Mouse (Mus musculus): ENCODE results near the gene Rras2.

The Rras2 gene

DNA sequence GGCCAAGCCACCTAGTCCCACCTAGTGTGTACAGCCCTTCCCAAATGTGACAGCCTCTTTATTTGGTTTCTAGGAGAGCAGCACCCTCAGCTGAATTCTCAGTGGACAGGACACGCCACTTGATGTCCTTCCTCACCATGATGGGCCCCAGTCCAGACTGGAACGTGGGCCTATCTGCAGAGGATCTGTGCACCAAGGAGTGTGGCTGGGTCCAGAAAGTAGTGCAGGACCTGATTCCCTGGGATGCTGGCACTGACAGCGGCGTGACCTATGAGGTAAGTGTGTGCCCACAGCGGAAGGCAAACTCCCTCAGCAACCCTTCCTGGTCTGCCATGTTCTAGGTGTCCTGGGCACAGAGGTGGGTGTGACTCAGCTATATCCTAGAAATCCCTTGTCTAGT is 88.8 kb downstream of the Rras2 start:
- no peak for DNase-seq (ENCODE audit: low read depth, low spot score)

DNA sequence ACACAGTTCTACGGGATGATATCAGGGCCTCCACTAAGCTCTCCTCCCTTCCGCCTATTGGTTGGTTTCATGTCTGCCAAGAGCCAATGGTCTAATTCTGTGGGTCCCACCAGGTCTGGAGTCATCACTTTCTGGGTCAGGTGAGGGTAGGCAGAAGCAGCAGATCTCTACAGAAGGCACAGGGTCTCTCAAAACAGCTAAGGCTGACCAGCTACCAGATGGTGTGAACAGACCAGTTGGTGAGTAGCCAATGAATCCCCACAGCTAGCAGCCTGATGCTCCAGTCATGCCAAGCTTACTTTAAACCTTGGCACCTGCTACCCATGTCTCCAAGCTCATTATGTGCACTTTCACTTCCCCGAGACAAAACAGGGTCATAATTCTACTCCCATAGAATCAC is 90.2 kb downstream of the Rras2 start:
- DNase-seq (ENCODE audit: low read depth, low spot score), result no peak

DNA sequence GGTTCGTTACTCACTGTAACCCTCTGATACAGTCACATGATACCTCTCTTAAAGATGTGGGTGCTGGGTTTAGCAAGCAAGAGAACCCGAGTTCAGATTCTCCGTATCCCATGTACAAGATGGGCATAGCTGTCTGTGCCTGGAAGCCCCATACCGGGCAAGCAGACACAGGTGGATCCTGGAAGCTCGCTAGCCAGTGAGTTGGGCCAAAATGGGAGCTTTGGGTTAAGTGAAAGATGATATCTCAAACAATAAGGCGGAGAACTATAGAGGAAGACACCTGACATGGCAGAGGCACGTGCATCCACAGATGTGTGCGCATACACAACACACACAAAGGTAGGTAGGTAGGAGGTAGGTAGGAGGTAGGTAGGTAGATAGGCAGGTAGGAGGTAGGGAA is 90.7 kb downstream of the Rras2 start:
- no peak for DNase-seq (ENCODE audit: low read depth, low spot score)

DNA sequence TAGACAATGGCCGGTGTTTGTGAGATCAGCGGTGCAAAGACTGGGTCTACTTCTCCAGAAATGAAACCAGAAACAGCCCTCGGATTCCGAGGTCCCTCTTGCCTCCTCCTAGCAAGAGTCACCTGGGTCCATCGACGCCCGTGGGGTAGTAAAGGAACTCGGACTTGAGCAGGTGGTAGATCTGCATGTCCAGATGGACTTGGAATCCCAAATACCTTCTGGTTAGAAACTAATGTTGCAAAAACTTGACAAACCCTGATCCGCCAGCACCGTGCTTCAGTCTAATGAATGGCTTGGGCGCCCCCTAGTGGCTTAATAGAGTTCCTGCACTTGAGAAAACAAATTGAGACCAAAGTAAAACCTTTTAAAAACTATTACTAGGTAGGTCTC is 96.9 kb downstream of the Rras2 start:
- peak; percentile 48 for DNase-seq (ENCODE audit: low read depth, low spot score)

DNA sequence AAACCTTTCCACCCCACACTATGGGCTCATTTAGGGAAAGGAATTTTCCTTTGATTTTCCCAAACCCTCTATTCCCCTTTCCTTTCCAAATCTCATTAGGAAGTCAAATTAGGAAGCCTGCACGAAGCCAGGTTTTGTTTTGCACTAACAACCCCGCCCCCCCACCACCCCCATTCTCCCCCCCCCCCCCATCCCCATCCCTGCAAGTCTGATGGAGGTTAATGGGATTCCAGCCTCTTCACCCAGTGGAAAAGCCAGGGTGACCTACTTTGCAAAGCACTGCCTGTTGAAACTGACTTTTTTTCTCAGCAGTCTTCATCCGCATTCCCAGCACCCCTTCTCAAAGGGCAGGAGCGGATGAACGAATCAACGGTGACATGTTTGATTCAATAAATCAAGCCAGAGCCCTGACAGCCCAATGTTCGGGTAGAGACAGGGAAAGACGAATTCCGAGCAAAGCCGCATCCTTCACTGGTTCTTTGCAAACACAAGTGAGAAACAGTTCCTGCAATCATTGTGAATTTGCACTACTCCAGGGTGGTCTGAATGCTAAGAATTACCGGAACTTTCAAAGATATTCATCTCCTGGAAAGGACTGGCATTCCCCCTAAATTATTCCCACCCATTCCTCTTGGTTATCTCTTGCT is 97.4 kb downstream of the Rras2 start:
- DNase-seq (ENCODE audit: low read depth, low spot score), result no peak

DNA sequence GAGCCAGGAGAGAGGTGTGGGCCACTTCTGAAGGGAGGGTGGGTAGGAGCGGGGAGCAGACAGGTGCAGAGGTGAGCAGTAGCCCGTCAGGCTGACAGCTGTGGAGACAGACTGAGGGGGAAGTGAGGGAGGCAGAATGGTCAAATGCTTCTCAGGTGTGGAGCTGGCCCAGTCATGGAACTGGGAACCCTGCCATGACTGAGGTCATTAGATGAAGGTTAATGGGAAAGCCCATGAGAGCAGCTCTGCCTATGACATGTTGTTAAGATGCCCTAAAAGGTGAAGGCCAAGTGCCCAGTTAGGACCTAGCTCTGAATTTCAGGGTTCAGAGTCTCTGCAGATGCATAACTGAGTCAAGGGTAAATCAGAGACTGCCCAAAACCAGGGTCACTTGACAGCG is 98.7 kb downstream of the Rras2 start:
- DNase-seq (ENCODE audit: low read depth, low spot score), result no peak

DNA sequence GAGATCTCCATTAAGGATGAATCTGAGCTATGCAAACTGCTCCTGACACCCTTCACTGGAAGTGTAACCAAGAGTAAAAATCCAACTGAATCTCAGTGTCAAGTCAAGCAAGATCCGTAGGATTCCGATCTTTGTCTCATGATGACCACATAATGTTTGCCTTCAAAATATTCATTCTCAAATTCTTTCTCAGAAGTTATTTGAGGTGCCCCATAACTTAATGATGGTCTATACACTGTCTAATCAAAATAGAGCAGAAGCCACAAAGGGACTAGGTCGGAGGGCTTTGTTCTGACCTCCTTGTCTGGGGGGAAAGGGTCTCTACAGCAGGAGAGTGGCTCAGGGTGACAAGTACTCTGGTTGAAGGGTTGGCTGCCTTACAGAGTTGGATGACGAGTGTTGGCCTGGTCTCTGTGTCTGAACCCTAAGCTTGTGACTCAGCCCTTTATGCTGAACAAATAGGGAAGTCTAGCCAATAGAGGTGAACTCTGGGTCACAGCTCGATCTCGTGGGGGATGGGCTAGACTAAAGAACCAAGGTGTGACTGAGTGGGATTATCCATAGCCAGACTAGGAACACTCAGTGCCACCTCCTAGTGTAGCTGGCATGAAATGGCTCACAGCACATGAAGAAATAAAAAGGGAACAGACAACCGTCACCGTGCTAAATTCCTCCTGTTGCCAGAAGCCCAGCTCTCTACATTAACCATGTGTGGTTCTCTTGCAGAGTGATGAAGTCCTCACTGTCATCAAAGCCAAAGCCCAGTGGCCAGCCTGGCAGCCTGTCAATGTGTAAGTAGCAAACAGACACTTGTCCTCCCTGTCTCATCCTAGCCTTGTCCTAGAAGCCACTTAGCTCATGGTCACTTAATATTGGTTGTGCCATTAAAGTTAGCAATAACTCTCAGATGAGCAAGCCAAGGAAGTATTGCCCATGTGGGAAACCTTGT is 101.3 kb downstream of the Rras2 start:
- no peak for DNase-seq (ENCODE audit: low read depth, low spot score)

DNA sequence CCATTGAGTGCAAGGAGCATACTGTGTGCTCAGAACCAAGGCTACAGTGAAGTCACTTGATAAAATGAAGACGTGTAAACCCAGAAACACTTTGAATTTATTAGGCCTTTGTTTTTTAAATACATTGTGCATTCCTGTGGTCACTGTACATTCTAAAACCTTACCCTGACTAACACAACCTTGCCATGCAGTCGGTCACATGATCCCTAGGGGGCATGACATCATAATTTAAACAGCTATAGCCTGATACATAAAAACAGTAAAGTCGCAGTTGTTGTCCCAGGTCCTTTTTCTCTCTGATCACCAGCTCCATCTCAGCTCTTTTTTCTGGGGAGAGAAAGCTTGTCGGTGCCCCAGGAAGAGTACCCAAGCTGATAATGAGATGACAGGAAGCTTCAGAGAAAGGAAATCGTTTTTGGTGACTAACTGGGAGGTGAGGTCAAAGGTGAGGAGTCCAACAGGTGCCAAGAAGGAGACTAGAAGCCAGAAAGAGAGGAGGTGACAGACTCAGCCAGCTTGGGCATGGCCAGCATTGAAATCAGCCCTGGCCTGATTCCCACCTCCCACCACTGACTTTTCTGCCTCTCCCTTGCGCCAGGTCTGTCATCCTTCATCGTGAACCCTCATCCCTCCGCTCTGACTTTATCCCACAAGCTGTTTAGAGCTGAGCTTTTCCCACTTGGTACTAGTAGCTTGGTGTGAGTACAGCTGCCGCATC is 105.7 kb downstream of the Rras2 start:
- no peak for DNase-seq (ENCODE audit: low read depth, low spot score)

DNA sequence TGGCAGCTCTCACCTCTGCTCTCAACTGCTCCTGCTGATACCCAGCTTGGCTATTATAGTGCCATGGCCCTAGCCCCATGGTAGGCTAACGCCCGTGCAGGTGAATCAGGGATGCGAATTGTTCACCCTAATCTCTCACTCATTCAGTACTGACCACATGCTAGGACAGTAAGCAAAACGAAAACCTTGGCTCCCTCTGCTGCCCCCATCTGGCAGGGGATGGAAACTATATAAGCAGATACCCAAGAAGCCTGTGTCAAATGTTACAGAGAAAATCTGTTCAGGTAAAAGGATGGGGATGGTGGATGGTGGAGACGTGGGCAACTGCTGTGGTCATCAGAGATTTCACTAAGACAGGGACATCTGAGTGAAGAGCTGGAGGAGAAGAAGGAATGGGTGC is 110.0 kb downstream of the Rras2 start:
- DNase-seq (ENCODE audit: low read depth, low spot score), result no peak

DNA sequence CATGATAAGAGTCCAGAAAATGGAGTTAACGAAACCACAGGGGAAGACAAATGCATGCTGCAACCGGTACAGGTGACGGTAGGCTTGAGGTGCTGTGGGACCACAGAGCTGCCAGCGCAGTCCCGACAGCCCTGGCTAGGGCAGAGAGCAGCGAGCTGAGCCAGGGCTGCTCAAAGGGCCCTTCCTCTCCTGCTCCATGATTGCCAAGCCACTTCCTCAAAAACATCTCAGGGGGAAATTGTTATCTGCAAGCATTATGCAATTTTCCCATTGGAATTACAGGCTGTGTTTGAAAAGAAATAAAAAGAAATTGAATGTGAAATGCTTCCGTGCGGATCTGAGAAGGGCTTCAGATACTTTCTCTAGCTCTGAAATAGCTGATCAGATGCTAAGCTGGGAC is 111.1 kb downstream of the Rras2 start:
- no peak for DNase-seq (ENCODE audit: low read depth, low spot score)

DNA sequence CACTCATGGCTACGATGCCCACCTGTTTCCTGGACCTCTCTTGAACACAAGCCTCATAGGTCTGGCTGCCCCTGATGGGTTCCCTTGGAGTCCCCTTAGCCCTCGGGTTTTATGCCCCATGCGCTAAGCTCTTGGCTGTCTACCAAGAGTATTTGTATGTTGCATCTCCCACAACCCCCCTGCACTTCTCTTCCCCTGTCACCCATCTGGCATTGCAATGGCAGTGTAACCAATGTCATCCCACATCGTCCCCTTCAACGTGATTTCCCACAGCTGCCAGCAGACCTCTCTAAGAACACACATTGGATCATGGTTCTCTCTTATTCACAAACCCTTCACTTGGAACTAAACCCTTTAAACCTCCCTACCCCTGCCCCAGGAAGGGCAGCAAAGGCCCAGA is 112.1 kb downstream of the Rras2 start:
- no peak for DNase-seq (ENCODE audit: low read depth, low spot score)

DNA sequence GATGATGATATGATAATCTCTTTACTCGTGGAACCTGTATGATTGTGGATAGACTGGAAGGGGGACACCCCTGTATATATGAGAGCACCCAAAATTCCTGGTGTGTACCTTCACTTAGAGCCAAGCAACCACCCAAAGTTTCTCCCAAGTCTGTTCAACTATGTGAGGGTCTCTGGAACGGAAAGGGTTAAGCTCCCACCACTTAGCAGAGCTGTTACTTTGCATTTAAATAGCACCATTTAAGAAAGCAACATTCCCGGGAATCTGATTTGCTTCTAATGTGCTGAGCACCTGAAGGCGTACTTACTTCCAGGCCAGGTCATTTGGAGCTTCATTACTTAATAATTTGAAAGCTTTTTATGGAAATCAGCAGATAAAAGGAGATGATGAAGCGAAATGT is 113.4 kb downstream of the Rras2 start:
- DNase-seq (ENCODE audit: low read depth, low spot score), result no peak

DNA sequence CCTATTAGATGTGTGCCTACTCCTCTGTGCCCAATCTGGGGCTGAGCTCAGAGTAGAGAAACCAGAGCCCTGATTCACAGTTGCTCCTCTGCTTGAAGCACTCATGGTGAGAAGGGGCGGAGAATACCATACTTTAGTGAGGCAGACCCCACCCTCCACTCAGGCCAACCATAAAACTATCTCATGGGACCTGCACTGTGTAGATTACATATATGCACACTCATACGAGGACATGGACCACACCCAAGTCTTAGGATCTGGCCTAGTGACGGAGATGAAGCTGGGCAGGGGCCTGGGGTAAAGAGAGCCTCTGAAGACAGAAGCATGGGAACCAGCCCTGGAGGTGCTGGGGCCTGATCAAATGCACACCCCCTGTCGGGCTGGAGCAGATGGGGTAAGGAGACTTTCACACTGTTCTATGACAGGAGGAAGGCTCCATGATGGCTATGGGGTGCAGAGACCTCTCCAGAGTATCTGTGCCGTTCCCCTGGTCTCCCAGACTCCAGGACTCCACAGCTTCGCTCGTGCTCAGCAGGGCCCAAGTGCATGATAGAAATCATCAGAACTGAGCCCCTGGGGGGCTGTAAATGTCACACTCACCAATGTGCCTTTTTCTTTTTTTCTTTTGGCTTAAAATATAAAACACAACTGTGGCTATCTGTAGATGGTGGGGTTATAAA is 119.8 kb downstream of the Rras2 start:
- no peak for DNase-seq (ENCODE audit: low read depth, low spot score)
